Mouse (Mus musculus) lung, embryonic 16.5 days (tissue): ENCODE measurements around the gene Ctla4. TPM values are rescaled to one million over a fixed set of nuclear protein-coding genes. Genes with fewer than 3 reads are reported as not detected.

Source experiments
- polyA plus RNA-seq: library from polyadenylated mRNA; unstranded; fragments of >200 nt; fragmentation: Nextera tagmentation; extraction: Ambion mirVana; gene quantifications from 2 replicates; pipeline ENCODE4 v1.2.1, GENCODE M21; 2015

Ctla4 gene
- polyA plus RNA-seq, 1 experiment from 2014 or later: 0.25 TPM

Other genes with a start within 250 kb of the Ctla4 start
- gene Cd28, start 170.2 kb upstream of the Ctla4 start, polyA plus RNA-seq: 0.38 and 0.82 TPM in 2 replicates
- gene Icos, start 90.9 kb downstream of the Ctla4 start, polyA plus RNA-seq: 0.25 and 0.73 TPM in 2 replicates